Mouse (Mus musculus) kidney, adult 10 weeks (tissue): Measurements from ENCODE around the gene Hbb-y. TPM values are rescaled to one million over a fixed set of nuclear protein-coding genes. Genes with fewer than 3 reads are reported as not detected.

Experiments used
- polyA plus RNA-seq: library from polyadenylated mRNA; stranded (reverse); fragments of 350-450 nt; fragmentation: Illumina TruSeq; extraction: RNeasy Lipid Tissue Mini Kit (QIAGEN cat#74804); gene quantifications from one replicate; pipeline ENCODE4 v1.2.3, GENCODE M21; 2014; ENCODE audit warnings: low read depth, low replicate concordance

Hbb-y gene
- not detected for polyA plus RNA-seq

DNA sequence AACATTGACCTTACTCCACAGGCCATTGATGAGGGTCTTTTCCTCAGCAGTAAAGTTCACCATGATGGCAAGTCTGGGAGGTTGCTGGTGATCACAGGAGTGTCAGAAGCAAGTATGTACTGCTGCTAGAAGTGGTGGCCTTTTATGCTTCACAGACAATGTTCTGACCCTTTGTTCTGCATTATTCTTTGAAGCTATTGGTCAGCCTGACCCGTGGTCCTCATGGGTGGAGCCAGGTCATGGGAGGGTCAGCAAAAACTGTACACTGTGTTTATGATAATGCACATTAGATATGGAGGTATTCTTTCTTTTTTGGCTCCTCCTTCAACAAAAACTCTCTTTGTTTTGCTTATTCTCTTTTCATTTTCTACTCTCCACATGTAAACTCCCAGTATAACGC, at the start of gene Hbb-y:
Gene Hbb-y (minus strand): TSS at position 127 of the 400 bp plus-strand sequence.

DNA sequence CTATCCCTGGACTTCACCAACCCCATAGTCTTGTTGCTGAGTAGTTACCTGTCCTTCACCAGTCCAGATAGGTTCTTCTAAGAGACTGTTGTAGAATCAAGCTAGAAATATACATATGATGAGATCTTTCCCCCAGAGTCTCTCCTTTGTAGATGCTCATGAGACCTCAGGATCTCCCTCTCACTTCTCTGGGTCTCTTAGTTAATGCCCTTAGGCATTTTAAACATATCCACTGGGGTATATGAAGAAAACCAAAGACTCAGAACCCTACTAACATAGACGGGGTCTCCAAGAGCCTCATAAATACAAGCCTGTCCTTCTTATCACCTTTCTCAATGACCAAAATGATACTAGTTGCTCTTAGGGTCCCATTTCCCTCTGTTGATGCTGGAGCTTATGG, 41.4 kb upstream of the Hbb-y start, which contains the start of gene Olfr64:
Gene Olfr64 (minus strand): TSS at position 101 of the 400 bp plus-strand sequence.

DNA sequence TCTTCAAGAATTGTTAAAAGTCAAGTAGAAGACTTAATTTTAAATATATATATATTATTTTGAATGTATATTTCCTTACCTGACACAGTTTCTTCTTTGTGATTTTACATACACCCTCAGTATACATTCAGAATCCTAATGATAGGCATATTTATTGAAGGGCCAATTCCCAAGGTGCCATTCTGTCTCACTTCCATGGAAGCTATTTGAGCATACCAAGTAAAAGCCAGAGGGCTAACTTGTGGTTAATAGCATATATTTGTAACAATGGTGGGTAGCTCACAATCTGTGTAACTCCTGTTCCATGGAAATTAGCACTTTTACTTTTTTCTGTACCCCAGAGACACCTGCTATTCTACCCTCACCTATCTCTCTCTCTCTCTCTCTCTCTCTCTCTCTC, 33.1 kb upstream of the Hbb-y start, which contains the start of gene Olfr66:
Gene Olfr66 (minus strand): TSS at position 101 of the 400 bp plus-strand sequence.

DNA sequence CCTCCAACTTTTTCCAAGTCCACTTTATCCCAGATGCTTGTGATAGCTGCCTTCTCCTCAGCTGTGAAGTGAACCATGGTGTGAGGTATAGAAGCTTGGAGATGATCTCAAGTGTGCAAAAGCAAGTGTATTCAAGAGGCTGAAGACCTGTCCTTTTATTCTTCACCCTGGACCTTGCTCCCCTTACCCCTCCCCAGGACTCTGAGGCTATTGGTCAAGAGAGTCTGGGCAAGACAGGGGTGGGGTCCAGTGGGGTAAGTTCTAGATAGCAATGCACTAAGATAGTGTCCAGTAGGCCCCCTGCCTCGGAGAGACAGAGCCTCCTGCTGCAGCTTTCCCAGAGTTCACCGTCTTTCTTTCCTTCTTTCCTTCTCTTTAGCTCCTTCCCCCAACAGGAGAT, 10.0 kb downstream of the Hbb-y start, which contains the start of gene Hbb-bh1:
Gene Hbb-bh1 (minus strand): TSS at position 131 of the 400 bp plus-strand sequence.

DNA sequence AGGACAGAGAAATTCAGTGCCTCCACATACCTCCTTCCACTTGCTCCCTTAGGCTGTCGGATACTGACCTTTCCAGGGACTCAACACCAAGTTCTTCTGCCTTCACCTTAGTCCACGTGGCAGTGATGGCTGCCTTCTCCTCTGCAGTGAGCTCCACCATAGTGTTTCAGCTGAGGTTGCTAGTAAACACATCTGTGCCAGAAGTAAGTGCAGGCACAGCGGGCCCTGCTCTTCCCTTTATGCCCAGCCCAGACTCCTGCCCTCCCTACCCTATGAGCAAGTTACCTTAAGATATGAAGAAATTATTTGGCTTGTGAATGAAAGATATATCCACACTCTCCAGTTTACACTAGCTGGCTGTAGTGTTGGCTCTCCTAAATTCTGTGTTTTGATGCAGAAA, 12.7 kb downstream of the Hbb-y start, which contains the start of gene Hbb-bh2:
Gene Hbb-bh2 (minus strand): TSS at position 253 of the 400 bp plus-strand sequence.

DNA sequence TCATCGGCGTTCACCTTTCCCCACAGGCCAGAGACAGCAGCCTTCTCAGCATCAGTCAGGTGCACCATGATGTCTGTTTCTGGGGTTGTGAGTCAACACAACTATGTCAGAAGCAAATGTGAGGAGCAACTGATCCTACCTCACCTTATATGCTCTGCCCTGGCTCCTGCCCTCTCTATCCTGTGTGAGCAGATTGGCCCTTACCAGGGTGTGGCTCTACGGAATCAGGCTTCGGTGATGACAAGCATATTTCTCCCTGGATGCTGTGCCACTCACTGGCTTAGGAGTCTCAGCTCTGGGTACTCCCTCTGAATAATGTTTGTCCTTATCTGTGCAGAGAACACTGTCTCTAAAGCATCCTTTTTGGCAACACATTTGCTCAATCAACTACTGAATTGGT, 25.2 kb downstream of the Hbb-y start, which contains the start of gene Hbb-bs:
Gene Hbb-bs (minus strand): TSS at position 289 of the 400 bp plus-strand sequence.

DNA sequence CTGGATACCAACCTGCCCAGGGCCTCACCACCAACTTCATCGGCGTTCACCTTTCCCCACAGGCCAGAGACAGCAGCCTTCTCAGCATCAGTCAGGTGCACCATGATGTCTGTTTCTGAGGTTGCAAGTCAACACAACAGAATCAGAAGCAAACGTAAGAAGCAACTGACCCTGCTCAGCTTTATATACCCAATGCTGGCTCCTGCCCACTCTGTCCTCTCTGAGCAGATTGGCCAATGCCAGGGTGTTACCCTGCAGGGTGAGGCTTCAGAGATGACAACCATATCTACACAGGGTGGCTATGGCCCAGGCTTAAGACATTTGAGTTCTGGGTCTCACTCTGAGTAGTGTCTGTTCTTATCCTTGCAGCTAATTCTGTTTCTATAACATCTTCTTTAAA, 39.2 kb downstream of the Hbb-y start, which contains the start of gene Hbb-bt:
Gene Hbb-bt (minus strand): TSS at position 231 of the 400 bp plus-strand sequence.

Other genes with a start within 250 kb of the Hbb-y start
- gene Olfr620, start 240.7 kb downstream of the Hbb-y start, polyA plus RNA-seq, result not detected
- gene Olfr622, start 210.5 kb downstream of the Hbb-y start, polyA plus RNA-seq, result not detected
- not detected for gene Olfr623, start 189.5 kb downstream of the Hbb-y start, polyA plus RNA-seq
- gene Olfr624, start 182.0 kb downstream of the Hbb-y start, polyA plus RNA-seq, result 0.44 TPM
- gene Olfr625-ps1, start 170.5 kb downstream of the Hbb-y start, polyA plus RNA-seq, result not detected
- gene Olfr243, start 138.5 kb downstream of the Hbb-y start, polyA plus RNA-seq, result not detected
- not detected for gene Olfr628, start 122.8 kb downstream of the Hbb-y start, polyA plus RNA-seq
- not detected for gene Olfr629, start 108.3 kb downstream of the Hbb-y start, polyA plus RNA-seq
- not detected for gene Olfr630, start 95.9 kb downstream of the Hbb-y start, polyA plus RNA-seq
- gene Olfr69, start 81.6 kb downstream of the Hbb-y start, polyA plus RNA-seq, result not detected
- not detected for gene Olfr68, start 73.5 kb downstream of the Hbb-y start, polyA plus RNA-seq
- not detected for gene Olfr67, start 61.4 kb downstream of the Hbb-y start, polyA plus RNA-seq
- 7.4 TPM for gene Hbb-bt, start 39.2 kb downstream of the Hbb-y start, polyA plus RNA-seq
- 99.3 TPM for gene Hbb-bs, start 25.1 kb downstream of the Hbb-y start, polyA plus RNA-seq
- gene Hbb-bh2, start 12.7 kb downstream of the Hbb-y start, polyA plus RNA-seq, result not detected
- gene Hbb-bh1, start 10.1 kb downstream of the Hbb-y start, polyA plus RNA-seq, result not detected
- not detected for gene Olfr66, start 33.0 kb upstream of the Hbb-y start, polyA plus RNA-seq
- not detected for gene Olfr64, start 41.3 kb upstream of the Hbb-y start, polyA plus RNA-seq
- gene Olfr65, start 50.3 kb upstream of the Hbb-y start, polyA plus RNA-seq, result not detected
- gene Olfr631, start 75.6 kb upstream of the Hbb-y start, polyA plus RNA-seq, result not detected
- gene Olfr632, start 81.1 kb upstream of the Hbb-y start, polyA plus RNA-seq, result not detected
- gene Olfr633, start 91.2 kb upstream of the Hbb-y start, polyA plus RNA-seq, result not detected
- gene Olfr635, start 117.9 kb upstream of the Hbb-y start, polyA plus RNA-seq, result not detected
- gene Olfr638, start 145.5 kb upstream of the Hbb-y start, polyA plus RNA-seq, result not detected
- not detected for gene Olfr639, start 164.1 kb upstream of the Hbb-y start, polyA plus RNA-seq
- not detected for gene Olfr640, start 172.4 kb upstream of the Hbb-y start, polyA plus RNA-seq
- not detected for gene Olfr641, start 182.2 kb upstream of the Hbb-y start, polyA plus RNA-seq
- gene Olfr642, start 199.4 kb upstream of the Hbb-y start, polyA plus RNA-seq, result not detected
- gene 4930516K23Rik, start 208.2 kb upstream of the Hbb-y start, polyA plus RNA-seq, result not detected
- gene Olfr644, start 218.7 kb upstream of the Hbb-y start, polyA plus RNA-seq, result not detected
- not detected for gene Olfr645, start 232.2 kb upstream of the Hbb-y start, polyA plus RNA-seq